Mouse (Mus musculus): Measurements from ENCODE around the gene Pcnt. TPM values are rescaled to one million over a fixed set of nuclear protein-coding genes. Genes with fewer than 3 reads are reported as not detected.

Gene Pcnt
- 16.7 and 18.5 TPM in 2 replicates for polyA plus RNA-seq (2015; fragmentation: Nextera tagmentation; extraction: Ambion mirVana)

- under 1% methylated on average over 58 of the region's 78 CpGs for WGBS
Measured at GRCm38 (mm10) chr10:76442178-76443088, at the start of gene Pcnt. Gene Pcnt, minus strand, starts transcription at chr10:76442786.

GRCm38 (mm10) chr10:76489205-76489604 lies 46.6 kb upstream of the Pcnt start:
- DNase-seq (ENCODE audit: low spot score) (no peak), ATAC-seq (no peak)
- H3K9me3 ChIP-seq (ENCODE audit: low read length) = no peaks in the 10 kb centered on the region
- no peaks in the 10 kb centered on the region for H3K4me1 ChIP-seq (ENCODE audit: insufficient read depth, low read depth, low read length)
- no peaks in the 10 kb centered on the region for H3K27me3 ChIP-seq (replicated peaks; ENCODE audit: insufficient read depth, low read length)
- peaks cover 52% of the 10 kb centered on the region for H3K36me3 ChIP-seq (ENCODE audit: insufficient read depth, low read length)
- no peak overlapping the region for H3K27ac ChIP-seq (ENCODE audit: low read length)
- H3K9ac ChIP-seq (replicated peaks; ENCODE audit: low read depth) = no peak overlapping the region
- 75% methylated on average over 15 of the region's 15 CpGs for WGBS
- no peak overlapping the region for H3K4me2 ChIP-seq (replicated peaks; ENCODE audit: low read depth, low read length)
- H3K4me3 ChIP-seq (ENCODE audit: low read depth, low read length) = no peak overlapping the region
- TF ChIP-seq EP300 (IDR thresholded peaks at IDR 0.05) (no peak), CTCF (IDR thresholded peaks at IDR 0.05) (no peak)

More at GRCm38 (mm10) chr10:76442178-76443088, at the start of gene Pcnt:
- H3K36me3 ChIP-seq (ENCODE audit: insufficient read depth, low read length) = no peaks in the 10 kb centered on the region; the same call in 1 of the 2 replicates
- peak within 1 kb of the TSS; percentile 67 for H3K4me3 ChIP-seq (ENCODE audit: low read depth, low read length)
- no peaks in the 10 kb centered on the region for H3K27me3 ChIP-seq (replicated peaks; ENCODE audit: insufficient read depth, low read length)
- no peaks in the 10 kb centered on the region for H3K9me3 ChIP-seq (ENCODE audit: low read length)
- peak; percentile 99 for DNase-seq (ENCODE audit: low spot score)
- H3K9ac ChIP-seq (replicated peaks; ENCODE audit: low read depth) = peak within 1 kb of the TSS; percentile 58
- H3K27ac ChIP-seq (ENCODE audit: low read length) = peak within 1 kb of the TSS; percentile 97
- peaks cover 21% of the 10 kb centered on the region; the same call in 1 of the 2 replicates for H3K4me1 ChIP-seq (ENCODE audit: insufficient read depth, low read depth, low read length)
- TF ChIP-seq CTCF (IDR thresholded peaks at IDR 0.05) = peak; percentile 85
- TF ChIP-seq EP300 (IDR thresholded peaks at IDR 0.05) = no peak
- peak; percentile 95 for ATAC-seq
- H3K4me2 ChIP-seq (replicated peaks; ENCODE audit: low read depth, low read length) = peak within 1 kb of the TSS; percentile 71

GRCm38 (mm10) chr10:76488265-76488664 lies 45.7 kb upstream of the Pcnt start:
- ATAC-seq (no peak), DNase-seq (ENCODE audit: low spot score) (no peak)
- H3K4me2 ChIP-seq (replicated peaks; ENCODE audit: low read depth, low read length) = no peak overlapping the region
- no peak for TF ChIP-seq CTCF (IDR thresholded peaks at IDR 0.05)
- no peak for TF ChIP-seq EP300 (IDR thresholded peaks at IDR 0.05)
- no peak overlapping the region for H3K4me3 ChIP-seq (ENCODE audit: low read depth, low read length)
- peaks cover 50% of the 10 kb centered on the region for H3K36me3 ChIP-seq (ENCODE audit: insufficient read depth, low read length)
- no peaks in the 10 kb centered on the region for H3K9me3 ChIP-seq (ENCODE audit: low read length)
- H3K4me1 ChIP-seq (ENCODE audit: insufficient read depth, low read depth, low read length) = no peaks in the 10 kb centered on the region
- WGBS = 92% methylated on average over 8 of the region's 8 CpGs
- H3K27me3 ChIP-seq (replicated peaks; ENCODE audit: insufficient read depth, low read length) = no peaks in the 10 kb centered on the region
- no peak overlapping the region for H3K9ac ChIP-seq (replicated peaks; ENCODE audit: low read depth)
- no peak overlapping the region for H3K27ac ChIP-seq (ENCODE audit: low read length)

DNA sequence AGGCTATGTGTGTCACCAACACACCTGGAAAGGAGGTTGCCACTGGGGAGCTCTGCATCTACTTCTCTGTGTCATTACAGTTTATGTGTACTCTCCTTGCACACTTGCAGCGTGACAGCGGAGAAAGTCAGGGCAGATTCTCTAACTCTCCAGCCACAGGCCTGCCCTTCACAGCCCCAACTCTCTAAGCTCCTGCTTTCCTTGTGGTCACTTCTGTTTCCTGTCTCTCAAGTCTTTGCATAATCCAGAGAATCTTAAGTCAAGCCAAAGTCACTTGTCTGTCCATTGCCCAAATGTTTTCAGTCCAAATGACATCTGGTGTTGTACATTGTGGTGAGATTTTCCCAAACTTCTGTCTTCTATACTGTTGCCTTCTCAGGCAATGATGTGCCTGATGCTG lies 43.7 kb upstream of the Pcnt start:
- DNase-seq (ENCODE audit: low spot score) (no peak), ATAC-seq (no peak)
- Histone ChIP-seq H3K4me3 (ENCODE audit: low read depth, low read length) (no peak overlapping the region), H3K9ac (replicated peaks; ENCODE audit: low read depth) (no peak overlapping the region), H3K9me3 (ENCODE audit: low read length) (no peaks in the 10 kb centered on the region), H3K36me3 (ENCODE audit: insufficient read depth, low read length) (peaks cover 62% of the 10 kb centered on the region), H3K27me3 (replicated peaks; ENCODE audit: insufficient read depth, low read length) (no peaks in the 10 kb centered on the region), H3K4me1 (ENCODE audit: insufficient read depth, low read depth, low read length) (no peaks in the 10 kb centered on the region), H3K4me2 (replicated peaks; ENCODE audit: low read depth, low read length) (no peak overlapping the region), H3K27ac (ENCODE audit: low read length) (no peak overlapping the region)
- no peak for TF ChIP-seq CTCF (IDR thresholded peaks at IDR 0.05)
- TF ChIP-seq EP300 (IDR thresholded peaks at IDR 0.05) = no peak
- 94% methylated on average over 2 of the region's 2 CpGs for WGBS

- 78% methylated on average over 6 of the region's 6 CpGs for WGBS
- H3K27ac ChIP-seq (ENCODE audit: low read length) = no peak overlapping the region
- ATAC-seq (peak; percentile 50), DNase-seq (ENCODE audit: low spot score) (no peak)
- TF ChIP-seq EP300 (IDR thresholded peaks at IDR 0.05) = no peak
- no peak for TF ChIP-seq CTCF (IDR thresholded peaks at IDR 0.05)
- peaks cover 68% of the 10 kb centered on the region for H3K36me3 ChIP-seq (ENCODE audit: insufficient read depth, low read length)
- no peaks in the 10 kb centered on the region for H3K27me3 ChIP-seq (replicated peaks; ENCODE audit: insufficient read depth, low read length)
- no peak overlapping the region for H3K4me3 ChIP-seq (ENCODE audit: low read depth, low read length)
- no peaks in the 10 kb centered on the region for H3K4me1 ChIP-seq (ENCODE audit: insufficient read depth, low read depth, low read length)
- H3K9me3 ChIP-seq (ENCODE audit: low read length) = no peaks in the 10 kb centered on the region
- H3K9ac ChIP-seq (replicated peaks; ENCODE audit: low read depth) = no peak overlapping the region
- H3K4me2 ChIP-seq (replicated peaks; ENCODE audit: low read depth, low read length) = no peak overlapping the region
Measured at GRCm38 (mm10) chr10:76481480-76481879, 38.9 kb upstream of the Pcnt start.

DNA sequence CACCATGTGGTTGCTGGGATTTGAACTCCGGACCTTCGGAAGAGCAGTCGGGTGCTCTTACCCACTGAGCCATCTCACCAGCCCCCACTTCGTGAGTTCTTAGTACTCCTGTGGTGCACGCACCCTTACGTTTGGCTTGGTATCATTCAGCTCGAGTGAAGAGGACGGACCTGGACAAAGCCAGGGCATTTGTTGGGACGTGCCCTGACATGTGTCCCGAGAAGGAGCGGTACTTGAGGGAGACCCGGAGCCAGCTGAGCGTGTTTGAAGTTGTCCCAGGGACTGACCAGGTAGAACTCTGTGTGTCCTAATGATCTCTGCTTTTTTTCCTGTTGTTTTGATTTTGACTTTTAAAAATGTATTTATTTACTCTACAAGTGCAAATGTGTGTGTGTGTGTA lies 38.3 kb upstream of the Pcnt start:
- Histone ChIP-seq H3K4me1 (ENCODE audit: insufficient read depth, low read depth, low read length) (no peaks in the 10 kb centered on the region), H3K4me3 (ENCODE audit: low read depth, low read length) (no peak overlapping the region), H3K27ac (ENCODE audit: low read length) (no peak overlapping the region), H3K9me3 (ENCODE audit: low read length) (no peaks in the 10 kb centered on the region), H3K27me3 (replicated peaks; ENCODE audit: insufficient read depth, low read length) (no peaks in the 10 kb centered on the region), H3K4me2 (replicated peaks; ENCODE audit: low read depth, low read length) (no peak overlapping the region), H3K9ac (replicated peaks; ENCODE audit: low read depth) (no peak overlapping the region), H3K36me3 (ENCODE audit: insufficient read depth, low read length) (peaks cover 71% of the 10 kb centered on the region)
- TF ChIP-seq CTCF (IDR thresholded peaks at IDR 0.05) (no peak), EP300 (IDR thresholded peaks at IDR 0.05) (no peak)
- DNase-seq (ENCODE audit: low spot score) = no peak
- WGBS = 89% methylated on average over 12 of the region's 13 CpGs
- peak; percentile 41; the same call in 1 of the 2 replicates for ATAC-seq

Data from lung, postnatal 0 days (tissue).